Mouse (Mus musculus): Measurements from ENCODE around the gene Foxe3.

The Foxe3 gene

GRCm38 (mm10) chr4:114876441-114876972 lies 49.3 kb downstream of the Foxe3 start:
- DNase-seq (ENCODE audit: low spot score in 2 of 2), result no peak
